Mouse (Mus musculus): Measurements from ENCODE around the gene Gdf11. TPM values are rescaled to one million over a fixed set of nuclear protein-coding genes. Genes with fewer than 3 reads are reported as not detected.

Gdf11 gene
- polyA plus RNA-seq, 1 experiment, result 0.02 TPM

- TF ChIP-seq GATA1 (IDR thresholded peaks at IDR 0.05; ENCODE audit: low read length), result no peak
Measured at GRCm38 (mm10) chr10:128910066-128910841, 18.7 kb upstream of the Gdf11 start.

GRCm38 (mm10) chr10:128909567-128910028 lies 18.1 kb upstream of the Gdf11 start:
- TF ChIP-seq GATA1 (IDR thresholded peaks at IDR 0.05; ENCODE audit: low read length), result no peak

- TF ChIP-seq GATA1 (IDR thresholded peaks at IDR 0.05; ENCODE audit: low read length), result no peak
Measured at GRCm38 (mm10) chr10:128908778-128909448, 17.4 kb upstream of the Gdf11 start.

- TF ChIP-seq GATA1 (IDR thresholded peaks at IDR 0.05; ENCODE audit: low read length), result no peak
Measured at GRCm38 (mm10) chr10:128904812-128905211, 13.3 kb upstream of the Gdf11 start.

- no peak for TF ChIP-seq GATA1 (IDR thresholded peaks at IDR 0.05; ENCODE audit: low read length)
Measured at GRCm38 (mm10) chr10:128902409-128902988, 11.0 kb upstream of the Gdf11 start.

- no peak for TF ChIP-seq GATA1 (IDR thresholded peaks at IDR 0.05; ENCODE audit: low read length)
Measured at GRCm38 (mm10) chr10:128901409-128901808, 9.9 kb upstream of the Gdf11 start.

- no peak for TF ChIP-seq GATA1 (IDR thresholded peaks at IDR 0.05; ENCODE audit: low read length)
Measured at GRCm38 (mm10) chr10:128900698-128901097, 9.2 kb upstream of the Gdf11 start, which contains the start of gene Cd63. Gene Cd63, plus strand, starts transcription at chr10:128900989.

GRCm38 (mm10) chr10:128899759-128900490 lies 8.4 kb upstream of the Gdf11 start:
- no peak for TF ChIP-seq GATA1 (IDR thresholded peaks at IDR 0.05; ENCODE audit: low read length)

GRCm38 (mm10) chr10:128897501-128897900 lies 6.0 kb upstream of the Gdf11 start:
- no peak for TF ChIP-seq GATA1 (IDR thresholded peaks at IDR 0.05; ENCODE audit: low read length)

GRCm38 (mm10) chr10:128896807-128897206 lies 5.3 kb upstream of the Gdf11 start:
- TF ChIP-seq GATA1 (IDR thresholded peaks at IDR 0.05; ENCODE audit: low read length), result no peak

- TF ChIP-seq GATA1 (IDR thresholded peaks at IDR 0.05; ENCODE audit: low read length), result no peak
Measured at GRCm38 (mm10) chr10:128895952-128896693, 4.6 kb upstream of the Gdf11 start.

- no peak for TF ChIP-seq GATA1 (IDR thresholded peaks at IDR 0.05; ENCODE audit: low read length)
Measured at GRCm38 (mm10) chr10:128895437-128895836, 3.9 kb upstream of the Gdf11 start.

- TF ChIP-seq GATA1 (IDR thresholded peaks at IDR 0.05; ENCODE audit: low read length), result no peak
Measured at GRCm38 (mm10) chr10:128892246-128892645, 728 bp upstream of the Gdf11 start.

GRCm38 (mm10) chr10:128890383-128891295 lies 879 bp downstream of the Gdf11 start:
- no peak for TF ChIP-seq GATA1 (IDR thresholded peaks at IDR 0.05; ENCODE audit: low read length)
